Mouse (Mus musculus): Measurements from ENCODE around the gene Cpne4. TPM values are rescaled to one million over a fixed set of nuclear protein-coding genes. Genes with fewer than 3 reads are reported as not detected.

The Cpne4 gene
- total and polyA plus RNA-seq, 3 experiments, result not detected

DNA sequence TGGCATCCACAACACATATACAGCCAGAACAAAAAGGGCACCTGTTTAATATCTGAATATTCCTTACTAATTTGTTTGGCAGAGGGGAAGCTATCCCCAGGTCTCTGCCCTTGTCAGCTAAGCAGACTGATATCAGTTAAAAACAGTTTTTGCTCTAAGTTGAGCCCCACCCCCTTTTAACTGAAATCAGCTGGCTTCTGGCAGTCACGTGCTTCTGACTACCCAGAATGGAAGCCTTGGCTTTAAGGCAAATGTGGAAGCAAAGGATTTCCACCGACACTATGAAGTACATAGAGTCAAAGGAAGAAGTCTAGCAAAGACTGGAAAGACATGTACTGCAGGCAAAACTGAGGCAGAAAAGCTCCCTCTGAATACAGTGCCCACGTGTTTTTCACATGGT is 490.8 kb downstream of the Cpne4 start:
- Histone ChIP-seq H3K9ac (ENCODE audit: insufficient read depth, low read depth) (no peak overlapping the region), H3K27ac (ENCODE audit: insufficient read depth, low read depth) (no peak overlapping the region), H3K4me1 (ENCODE audit: control insufficient read depth in 1 of 2, insufficient read depth in 2 of 2) (no peaks in the 10 kb centered on the region), H3K36me3 (replicated peaks in 1 of 2; ENCODE audit: control insufficient read depth in 1 of 2, insufficient read depth in 1 of 2, low read length in 1 of 2) (no peaks in the 10 kb centered on the region), H3K4me3 (replicated peaks in 1 of 3; ENCODE audit: low read depth in 2 of 3, low read length in 2 of 3, poor library complexity in 1 of 3) (no peak overlapping the region), H3K9me3 (replicated peaks; ENCODE audit: low read length) (no peaks in the 10 kb centered on the region), H3K27me3 (replicated peaks) (peaks cover 46% of the 10 kb centered on the region), H3K79me2 (replicated peaks; ENCODE audit: control insufficient read depth, extremely low read depth, insufficient read depth, poor library complexity, severe bottlenecking) (no peaks in the 10 kb centered on the region), H3K4me2 (ENCODE audit: insufficient read depth, low read depth, poor library complexity, severe bottlenecking) (no peak overlapping the region)
- in situ Hi-C loops (cut with MboI; ENCODE audit: low pct_ligation_motif_present, low pct_unique_long_range_greater_than_20kb, low sequenced_read_pairs) (no loop called here), dilution Hi-C loops (cut with MboI; ENCODE audit: extremely low pct_ligation_motif_present, extremely low pct_unique_long_range_greater_than_20kb, low sequenced_read_pairs) (no loop called here)
- no peak for DNase-seq (ENCODE audit: extremely low read depth)
- TF ChIP-seq MEF2A (IDR thresholded peaks at IDR 0.05; ENCODE audit: borderline replicate concordance, low read depth, low read length) (no peak), BHLHE40 (IDR thresholded peaks at IDR 0.05; ENCODE audit: low read depth, low read length) (peak; percentile 34; the same call in 1 of the 2 replicates)

DNA sequence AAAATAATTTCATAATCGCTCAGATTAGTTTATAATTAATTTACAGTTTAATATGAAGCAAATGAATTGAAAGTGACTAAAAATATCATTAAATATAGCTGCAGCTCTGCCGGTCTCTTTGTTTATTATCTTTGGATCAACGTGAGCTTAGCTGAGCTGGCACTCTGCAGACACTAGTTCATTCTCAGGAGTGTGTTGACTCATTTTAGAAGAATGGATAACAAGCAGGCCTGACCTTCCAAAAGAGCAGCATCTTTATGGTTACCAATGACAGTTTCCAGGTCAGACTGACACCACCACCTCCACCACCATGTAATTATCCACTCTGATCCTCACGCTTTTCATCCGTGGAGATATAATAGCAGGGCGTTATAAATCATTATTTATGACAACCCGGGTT is 498.9 kb downstream of the Cpne4 start:
- H3K27me3 ChIP-seq (replicated peaks), result peaks cover 74% of the 10 kb centered on the region
- no peaks in the 10 kb centered on the region for H3K9me3 ChIP-seq (replicated peaks; ENCODE audit: low read length)
- TF ChIP-seq TBP (conservative IDR thresholded peaks at IDR 0.05; ENCODE audit: low read depth, low read length) (no peak), USF2 (conservative IDR thresholded peaks at IDR 0.05; ENCODE audit: low read depth, low read length) (no peak), RCOR1 (conservative IDR thresholded peaks at IDR 0.05; ENCODE audit: low read depth, low read length) (no peak), CHD2 (IDR thresholded peaks at IDR 0.05; ENCODE audit: low read length) (no peak), CHD1 (IDR thresholded peaks at IDR 0.05; ENCODE audit: low read depth, low read length) (no peak), MAFK (IDR thresholded peaks at IDR 0.05; ENCODE audit: insufficient replicate concordance, low read length) (no peak), RAD21 (IDR thresholded peaks at IDR 0.05; ENCODE audit: low read depth, low read length) (no peak), NELFE (IDR thresholded peaks at IDR 0.05; ENCODE audit: low read depth, low read length) (no peak), CTCF (conservative IDR thresholded peaks at IDR 0.05 in 1 of 2, IDR thresholded peaks at IDR 0.05 in 1 of 2; ENCODE audit: low read depth in 2 of 2, low read length in 2 of 2) (no peak), E2F4 (IDR thresholded peaks at IDR 0.05; ENCODE audit: insufficient replicate concordance, low read depth, low read length) (no peak), ETS1 (conservative IDR thresholded peaks at IDR 0.05; ENCODE audit: low read depth, low read length) (no peak), UBTF (IDR thresholded peaks at IDR 0.05; ENCODE audit: low read depth, low read length) (no peak), SMC3 (IDR thresholded peaks at IDR 0.05; ENCODE audit: low read depth, low read length) (no peak)
- no peaks in the 10 kb centered on the region for H3K36me3 ChIP-seq (replicated peaks in 1 of 2; ENCODE audit: control insufficient read depth in 1 of 2, insufficient read depth in 1 of 2, low read length in 1 of 2)
- dilution Hi-C loops (cut with MboI; ENCODE audit: extremely low pct_ligation_motif_present, extremely low pct_unique_long_range_greater_than_20kb, low sequenced_read_pairs) (no loop called here), in situ Hi-C loops (cut with MboI; ENCODE audit: low pct_ligation_motif_present, low pct_unique_long_range_greater_than_20kb, low sequenced_read_pairs) (no loop called here)
- no peak overlapping the region for H3K4me3 ChIP-seq (replicated peaks in 1 of 3; ENCODE audit: low read depth in 2 of 3, low read length in 2 of 3, poor library complexity in 1 of 3)
- no peak for DNase-seq (ENCODE audit: extremely low read depth)
- H3K79me2 ChIP-seq (replicated peaks; ENCODE audit: control insufficient read depth, extremely low read depth, insufficient read depth, poor library complexity, severe bottlenecking), result no peaks in the 10 kb centered on the region
- no peak overlapping the region for H3K9ac ChIP-seq (ENCODE audit: insufficient read depth, low read depth)
- H3K27ac ChIP-seq (ENCODE audit: insufficient read depth, low read depth), result no peak overlapping the region
- no peak overlapping the region for H3K4me2 ChIP-seq (ENCODE audit: insufficient read depth, low read depth, poor library complexity, severe bottlenecking)
- no peaks in the 10 kb centered on the region for H3K4me1 ChIP-seq (ENCODE audit: control insufficient read depth in 1 of 2, insufficient read depth in 2 of 2)

DNA sequence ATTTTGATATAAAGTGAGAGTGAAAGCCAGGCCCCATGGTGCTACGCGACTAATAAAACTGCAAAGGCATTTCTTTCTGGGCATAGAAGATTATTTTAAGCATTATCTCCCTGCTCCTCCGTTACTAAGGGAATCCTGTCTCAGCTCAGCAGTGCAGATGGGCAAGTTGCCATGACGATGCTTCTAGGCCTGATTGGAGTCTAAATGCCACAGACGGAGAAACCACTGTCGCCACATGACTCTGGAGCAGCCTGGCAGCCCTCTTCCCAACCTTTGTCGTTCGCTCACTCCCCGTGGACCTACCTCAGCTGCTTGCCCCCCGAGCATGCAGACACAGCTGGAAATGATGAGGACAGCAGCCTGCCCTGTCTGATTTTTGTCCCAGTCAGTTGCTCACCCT is 501.3 kb downstream of the Cpne4 start:
- Histone ChIP-seq H3K4me1 (ENCODE audit: control insufficient read depth in 1 of 2, insufficient read depth in 2 of 2) (0 out of 4 replicates have a peak, but pooled peaks cover 0 to 3% of the 10 kb centered on the region in 2 experiments), H3K4me3 (replicated peaks in 1 of 3; ENCODE audit: low read depth in 2 of 3, low read length in 2 of 3, poor library complexity in 1 of 3) (no peak overlapping the region), H3K4me2 (ENCODE audit: insufficient read depth, low read depth, poor library complexity, severe bottlenecking) (no peak overlapping the region), H3K27me3 (replicated peaks) (peaks cover 56% of the 10 kb centered on the region), H3K27ac (ENCODE audit: insufficient read depth, low read depth) (no peak overlapping the region), H3K36me3 (replicated peaks in 1 of 2; ENCODE audit: control insufficient read depth in 1 of 2, insufficient read depth in 1 of 2, low read length in 1 of 2) (no peaks in the 10 kb centered on the region), H3K9me3 (replicated peaks; ENCODE audit: low read length) (no peaks in the 10 kb centered on the region), H3K9ac (ENCODE audit: insufficient read depth, low read depth) (no peak overlapping the region), H3K79me2 (replicated peaks; ENCODE audit: control insufficient read depth, extremely low read depth, insufficient read depth, poor library complexity, severe bottlenecking) (peaks cover 3% of the 10 kb centered on the region)
- in situ Hi-C loops (cut with MboI; ENCODE audit: low pct_ligation_motif_present, low pct_unique_long_range_greater_than_20kb, low sequenced_read_pairs) (no loop called here), dilution Hi-C loops (cut with MboI; ENCODE audit: extremely low pct_ligation_motif_present, extremely low pct_unique_long_range_greater_than_20kb, low sequenced_read_pairs) (no loop called here)
- no peak for DNase-seq (ENCODE audit: extremely low read depth)
- TF ChIP-seq ZC3H11A (IDR thresholded peaks at IDR 0.05; ENCODE audit: low read depth, low read length), result no peak
- no peak for TF ChIP-seq SIN3A (IDR thresholded peaks at IDR 0.05; ENCODE audit: low read length)
- no peak for TF ChIP-seq ZMIZ1 (IDR thresholded peaks at IDR 0.05; ENCODE audit: low read depth, low read length)
- TF ChIP-seq EP300 (IDR thresholded peaks at IDR 0.05; ENCODE audit: low read length), result no peak
- TF ChIP-seq MYC (IDR thresholded peaks at IDR 0.05; ENCODE audit: low read depth, low read length), result no peak
- no peak for TF ChIP-seq POLR2A (IDR thresholded peaks at IDR 0.05; ENCODE audit: low read depth, low read length)
- TF ChIP-seq CHD1 (IDR thresholded peaks at IDR 0.05; ENCODE audit: low read depth, low read length), result no peak
- TF ChIP-seq ZKSCAN1 (IDR thresholded peaks at IDR 0.05; ENCODE audit: borderline replicate concordance, low read depth, low read length), result no peak
- TF ChIP-seq USF2 (conservative IDR thresholded peaks at IDR 0.05; ENCODE audit: low read depth, low read length), result no peak
- TF ChIP-seq JUN (IDR thresholded peaks at IDR 0.05; ENCODE audit: insufficient read depth, low read depth, low read length), result no peak
- TF ChIP-seq MEF2A (IDR thresholded peaks at IDR 0.05; ENCODE audit: borderline replicate concordance, low read depth, low read length), result no peak
- TF ChIP-seq JUND (conservative IDR thresholded peaks at IDR 0.05; ENCODE audit: low read depth, low read length), result no peak
- no peak for TF ChIP-seq UBTF (IDR thresholded peaks at IDR 0.05; ENCODE audit: low read depth, low read length)
- TF ChIP-seq RAD21 (IDR thresholded peaks at IDR 0.05; ENCODE audit: low read depth, low read length), result no peak
- TF ChIP-seq MXI1 (IDR thresholded peaks at IDR 0.05; ENCODE audit: low read depth, low read length), result no peak
- TF ChIP-seq ELF1 (IDR thresholded peaks at IDR 0.05; ENCODE audit: low read depth, low read length), result no peak
- TF ChIP-seq ZNF384 (IDR thresholded peaks at IDR 0.05; ENCODE audit: low read depth, low read length), result no peak
- no peak for TF ChIP-seq E2F4 (IDR thresholded peaks at IDR 0.05; ENCODE audit: insufficient replicate concordance, low read depth, low read length)
